In the genomic region with DNA sequence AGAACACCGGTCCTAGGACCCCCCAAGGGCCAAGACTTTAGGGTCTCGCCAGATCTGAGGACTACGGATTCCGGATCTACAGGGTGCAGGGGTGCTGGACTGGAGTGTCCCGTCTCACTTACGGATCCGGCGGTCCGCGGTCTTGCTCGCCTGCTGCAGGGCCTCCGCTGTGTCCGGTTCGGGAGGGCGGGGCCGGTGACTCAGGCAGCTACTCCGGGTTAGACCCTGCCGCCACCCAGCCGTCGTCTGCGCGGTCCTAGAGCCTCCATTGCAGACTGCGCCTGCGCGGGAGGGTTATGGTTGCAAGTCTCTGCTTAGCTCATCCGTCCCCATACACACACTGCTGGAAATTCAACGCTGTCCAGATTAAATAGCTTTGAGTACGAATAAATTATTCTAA, we compare ENCODE assay signal across 8 mouse cellular contexts. TPM values are rescaled to one million over a fixed set of nuclear protein-coding genes. Genes with fewer than 3 reads are reported as not detected.
DNase-seq lines count a peak whose midpoint lies in the region; ATAC-seq and TF ChIP-seq lines count a peak whose summit lies in the region.

No protein-coding gene starts in this region.

- H3K4me3 ChIP-seq in ES-Bruce4 (ENCODE audit: low read depth, low read length): peak overlapping the region; percentile 93
- H3K4me3 ChIP-seq in forebrain, embryonic 14.5 days (ENCODE audit: low read depth, low read length): peak overlapping the region; percentile 67
- peak overlapping the region; percentile 71 for H3K4me3 ChIP-seq in lung, adult 2 months (replicated peaks; ENCODE audit: extremely low read depth, low read depth, low read length)

- TF ChIP-seq EP300 in ES-Bruce4 (IDR thresholded peaks at IDR 0.05; ENCODE audit: insufficient read depth, low read depth, low read length): peak; percentile 61; the same call in 1 of the 2 replicates

- H3K27me3 ChIP-seq in ES-Bruce4 (ENCODE audit: control insufficient read depth, insufficient read depth, low read length, poor library complexity, severe bottlenecking): no peaks in the 10 kb centered on the region
- H3K27me3 ChIP-seq in forebrain, embryonic 14.5 days (replicated peaks; ENCODE audit: control insufficient read depth, insufficient read depth, low read length): no peaks in the 10 kb centered on the region

- peaks cover 3% of the 10 kb centered on the region for H3K4me1 ChIP-seq in ES-Bruce4 (ENCODE audit: control insufficient read depth, insufficient read depth, low read length)
- H3K4me1 ChIP-seq in forebrain, embryonic 14.5 days (ENCODE audit: control insufficient read depth, insufficient read depth, low read length): peaks cover 12% of the 10 kb centered on the region; the same call in 1 of the 2 replicates
- peaks cover 4% of the 10 kb centered on the region; the same call in 1 of the 2 replicates for H3K4me1 ChIP-seq in lung, adult 2 months (ENCODE audit: control insufficient read depth, insufficient read depth, low read length)

- H3K4me2 ChIP-seq in forebrain, embryonic 14.5 days (ENCODE audit: low read length): peak overlapping the region; percentile 84

- peak; percentile 91 for ATAC-seq in cerebellum, adult (ENCODE audit: insufficient number of reproducible peaks, low FRiP score, low TSS enrichment)
- ATAC-seq in forebrain, embryonic 14.5 days: peak; percentile 88
- peak; percentile 84 for ATAC-seq in neutrophil, adult 5-6 weeks (ENCODE audit: extremely low read depth, insufficient number of reproducible peaks, low FRiP score, poor library complexity, severe bottlenecking)

- TF ChIP-seq CTCF in ES-Bruce4 (IDR thresholded peaks at IDR 0.05; ENCODE audit: low read depth, low read length): no peak
- TF ChIP-seq CTCF in lung, adult 2 months (IDR thresholded peaks at IDR 0.05; ENCODE audit: insufficient read depth, low read length): no peak

- intact Hi-C loops in heart, postnatal 25 days (cut with DNase I): no loop called here

- peaks cover 18% of the 10 kb centered on the region for H3K36me3 ChIP-seq in ES-Bruce4 (ENCODE audit: control insufficient read depth, insufficient read depth, low read length, poor library complexity, severe bottlenecking)
- H3K36me3 ChIP-seq in forebrain, embryonic 14.5 days (ENCODE audit: control insufficient read depth, insufficient read depth, low read length): peaks cover 26% of the 10 kb centered on the region

- TF ChIP-seq POLR2A in ES-Bruce4 (IDR thresholded peaks at IDR 0.05; ENCODE audit: insufficient read depth, low read length): peak; percentile 41
- peak; percentile 90 for TF ChIP-seq POLR2A in lung, adult 2 months (IDR thresholded peaks at IDR 0.05; ENCODE audit: borderline replicate concordance, extremely low read depth, low read depth, low read length)

- DNase-seq in forebrain, embryonic 14.5 days (ENCODE audit: low spot score): peak; percentile 97
- peak; percentile 92 for DNase-seq in heart, postnatal 25 days (ENCODE audit: low spot score)
- DNase-seq in layer of hippocampus, adult 18-20 months (ENCODE audit: low spot score in 2 of 2): peak; percentile 92 to 96
- DNase-seq in lung, adult 2 months: peak; percentile 87
- DNase-seq in thymus, adult 18-20 months: peak; percentile 89 to 91

- H3K27ac ChIP-seq in ES-Bruce4 (ENCODE audit: insufficient read depth, low read length): peak overlapping the region; percentile 95
- peak overlapping the region; percentile 71; the same call in 1 of the 2 replicates for H3K27ac ChIP-seq in forebrain, embryonic 14.5 days (ENCODE audit: low read depth, low read length)

- no peaks in the 10 kb centered on the region for H3K9me3 ChIP-seq in ES-Bruce4 (replicated peaks; ENCODE audit: control insufficient read depth, insufficient read depth, low read length, poor library complexity, severe bottlenecking)
- no peaks in the 10 kb centered on the region for H3K9me3 ChIP-seq in forebrain, embryonic 14.5 days (replicated peaks; ENCODE audit: control insufficient read depth, low read length)

- peak overlapping the region; percentile 83 for H3K9ac ChIP-seq in ES-Bruce4 (ENCODE audit: low read depth, poor library complexity, severe bottlenecking)
- H3K9ac ChIP-seq in forebrain, embryonic 14.5 days (ENCODE audit: low read length): peak overlapping the region; percentile 79

- WGBS in forebrain, embryonic 14.5 days: under 1% methylated on average over 28 of the region's 28 CpGs
- 0% methylated on average over 28 of the region's 28 CpGs for WGBS in lung, adult 2 months

RNA-seq across cellular contexts. Expression of a gene that starts 3.7 kb away (rescaled TPM):
- 359 and 396 TPM in 2 replicates for polyA plus RNA-seq in ES-Bruce4 (2011; ENCODE audit: insufficient read depth, insufficient read length, low read depth, missing spikeins)
- polyA plus RNA-seq in forebrain, embryonic 14.5 days (2014; fragmentation: Nextera tagmentation; extraction: Ambion mirVana): 50.8 and 56.9 TPM in 2 replicates
- 100 to 1,000 TPM; 270 to 283 TPM for total RNA-seq in heart, postnatal 25 days (2021)
- total RNA-seq in layer of hippocampus, adult 18-20 months (2021): 100 to 1,000 TPM; 205 to 227 TPM
- 784 and 1,083 TPM in 2 replicates for polyA plus RNA-seq in lung, adult 2 months (2012; rRNA removed)
- 137 and 168 TPM in 2 replicates for total RNA-seq in neutrophil, adult 5-6 weeks (2017)

RNA-seq across cellular contexts. Expression of a gene that starts 10.9 kb away (rescaled TPM):
- 21.7 and 21.8 TPM in 2 replicates for polyA plus RNA-seq in ES-Bruce4 (2011; ENCODE audit: insufficient read depth, insufficient read length, low read depth, missing spikeins)
- polyA plus RNA-seq in forebrain, embryonic 14.5 days (2014; fragmentation: Nextera tagmentation; extraction: Ambion mirVana): 4.8 and 5.5 TPM in 2 replicates
- 1,000 to 10,000 TPM; 2,700 to 2,749 TPM for total RNA-seq in heart, postnatal 25 days (2021)
- total RNA-seq in layer of hippocampus, adult 18-20 months (2021): 1 to 10 TPM; 3.1 to 4.6 TPM
- polyA plus RNA-seq in lung, adult 2 months (2012; rRNA removed): 14.1 and 42.3 TPM in 2 replicates
- not detected in 2 replicates for total RNA-seq in neutrophil, adult 5-6 weeks (2017)

RNA-seq across cellular contexts. Expression of a gene that starts 25.3 kb away (rescaled TPM):
- polyA plus RNA-seq in ES-Bruce4 (2011; ENCODE audit: insufficient read depth, insufficient read length, low read depth, missing spikeins): 44.4 and 46.2 TPM in 2 replicates
- polyA plus RNA-seq in forebrain, embryonic 14.5 days (2014; fragmentation: Nextera tagmentation; extraction: Ambion mirVana): 27.4 and 29.0 TPM in 2 replicates
- 10 to 100 TPM; 27.7 to 31.0 TPM for total RNA-seq in heart, postnatal 25 days (2021)
- 10 to 100 TPM; 48.3 to 53.7 TPM for total RNA-seq in layer of hippocampus, adult 18-20 months (2021)
- 9.5 and 14.8 TPM in 2 replicates for polyA plus RNA-seq in lung, adult 2 months (2012; rRNA removed)
- total RNA-seq in neutrophil, adult 5-6 weeks (2017): 44.2 and 46.8 TPM in 2 replicates

RNA-seq across cellular contexts. Expression of a gene that starts 36.9 kb away (rescaled TPM):
- polyA plus RNA-seq in ES-Bruce4 (2011; ENCODE audit: insufficient read depth, insufficient read length, low read depth, missing spikeins): 58.7 and 65.4 TPM in 2 replicates
- 191 and 256 TPM in 2 replicates for polyA plus RNA-seq in forebrain, embryonic 14.5 days (2014; fragmentation: Nextera tagmentation; extraction: Ambion mirVana)
- 10 to 100 TPM; 54.6 to 56.6 TPM for total RNA-seq in heart, postnatal 25 days (2021)
- total RNA-seq in layer of hippocampus, adult 18-20 months (2021): 10 to 100 TPM; 55.1 to 59.8 TPM
- polyA plus RNA-seq in lung, adult 2 months (2012; rRNA removed): 95.6 and 110 TPM in 2 replicates
- total RNA-seq in neutrophil, adult 5-6 weeks (2017): 26.0 and 30.3 TPM in 2 replicates

RNA-seq across cellular contexts. Expression of a gene that starts 37.2 kb away (rescaled TPM):
- polyA plus RNA-seq in ES-Bruce4 (2011; ENCODE audit: insufficient read depth, insufficient read length, low read depth, missing spikeins): 86.6 and 90.0 TPM in 2 replicates
- polyA plus RNA-seq in forebrain, embryonic 14.5 days (2014; fragmentation: Nextera tagmentation; extraction: Ambion mirVana): 376 and 384 TPM in 2 replicates
- total RNA-seq in heart, postnatal 25 days (2021): 10 to 100 TPM; 54.1 to 56.7 TPM
- 100 to 1,000 TPM; 128 to 131 TPM for total RNA-seq in layer of hippocampus, adult 18-20 months (2021)
- polyA plus RNA-seq in lung, adult 2 months (2012; rRNA removed): 38.4 and 41.6 TPM in 2 replicates
- 16.5 and 21.6 TPM in 2 replicates for total RNA-seq in neutrophil, adult 5-6 weeks (2017)

Comparison
In these comparisons a context has a peak if more than half of its experiments do, and no peak if none do; other contexts are left out.
1. Peak in every context shown above with its lines: DNase-seq, ATAC-seq, H3K4me3 ChIP-seq and H3K27ac ChIP-seq.
2. RNA of a gene that starts 10.9 kb away (total RNA-seq): 2,700 to 2,749 TPM in heart, postnatal 25 days; 3.1 to 4.6 TPM in layer of hippocampus, adult 18-20 months and not detected in neutrophil, adult 5-6 weeks; every median in the first group is over 100 times any median in the second.